Mouse (Mus musculus): ENCODE results near the gene Slc9a8.

- TF ChIP-seq CTCF (IDR thresholded peaks at IDR 0.05; ENCODE audit: insufficient read depth, low read length) (no peak), POLR2A (IDR thresholded peaks at IDR 0.05; ENCODE audit: borderline replicate concordance, extremely low read depth, low read depth, low read length) (no peak)
Measured at GRCm38 (mm10) chr2:167430737-167431417, 9.4 kb downstream of the Slc9a8 start.

Measured in lung, adult 2 months (tissue).